Mouse (Mus musculus) midbrain, embryonic 13.5 days (tissue): ENCODE data around the gene Atp4a. TPM values are rescaled to one million over a fixed set of nuclear protein-coding genes. Genes with fewer than 3 reads are reported as not detected.
"Not testable (repeated sequence)": the region's sequence is repeated elsewhere in the genome, so short reads cannot be mapped to it uniquely, and the experiment has no call there.

Experiments used
- ATAC-seq: fragments of 200-750 bp; cut with Nextera tagmentation; 2 replicates; pipeline ENCODE4 v1.8.0; 2017; ENCODE audit warnings: mild to moderate bottlenecking, moderate TSS enrichment, moderate library complexity
- H3K27ac ChIP-seq: fragments of 300-500 bp; sonication (generic); 2 replicates; pipeline ENCODE4 v1.5.1; 2015; ENCODE audit warnings: inconsistent platforms, mild to moderate bottlenecking, moderate library complexity
- H3K27me3 ChIP-seq: fragments of 300-500 bp; sonication (generic); 2 replicates; pipeline ENCODE4 v1.6.1; 2015; ENCODE audit warnings: mild to moderate bottlenecking, inconsistent platforms
- H3K36me3 ChIP-seq: fragments of 300-500 bp; sonication (generic); 2 replicates; pipeline ENCODE4 v1.6.1; 2015; ENCODE audit warnings: mild to moderate bottlenecking, inconsistent platforms
- H3K4me1 ChIP-seq: fragments of 300-500 bp; sonication (generic); replicated peaks from 2 replicates; pipeline ENCODE4 v1.6.1; 2015; ENCODE audit warnings: inconsistent platforms
- H3K4me2 ChIP-seq: fragments of 300-500 bp; sonication (generic); replicated peaks from 2 replicates; pipeline ENCODE4 v1.6.1; 2015; ENCODE audit warnings: moderate library complexity, mild to moderate bottlenecking, inconsistent platforms
- H3K4me3 ChIP-seq: fragments of 300-500 bp; sonication (generic); replicated peaks from 2 replicates; pipeline ENCODE4 v1.5.1; 2015; ENCODE audit warnings: mild to moderate bottlenecking, inconsistent platforms
- H3K9ac ChIP-seq: fragments of 300-500 bp; sonication (generic); replicated peaks from 2 replicates; pipeline ENCODE4 v1.6.1; 2015; ENCODE audit warnings: mild to moderate bottlenecking, inconsistent platforms
- H3K9me3 ChIP-seq: fragments of 300-500 bp; sonication (generic); 2 replicates; pipeline ENCODE4 v1.6.1; 2016; ENCODE audit warnings: mild to moderate bottlenecking, inconsistent platforms
- WGBS: fragments of 180-500 bp; shearing (Covaris S2); methylation state at CpG from one replicate; pipeline ENCODE4 v1.1.7; 2015; 5-methylcytosine and 5-hydroxymethylcytosine counted together
- polyA plus RNA-seq: library from polyadenylated mRNA; unstranded; fragments of >200 nt; fragmentation: Nextera tagmentation; extraction: Ambion mirVana; gene quantifications from 2 replicates; pipeline ENCODE4 v1.2.1, GENCODE M21; 2015

Gene Atp4a
- polyA plus RNA-seq, 1 experiment from 2014 or later, result 0.62 TPM

DNA sequence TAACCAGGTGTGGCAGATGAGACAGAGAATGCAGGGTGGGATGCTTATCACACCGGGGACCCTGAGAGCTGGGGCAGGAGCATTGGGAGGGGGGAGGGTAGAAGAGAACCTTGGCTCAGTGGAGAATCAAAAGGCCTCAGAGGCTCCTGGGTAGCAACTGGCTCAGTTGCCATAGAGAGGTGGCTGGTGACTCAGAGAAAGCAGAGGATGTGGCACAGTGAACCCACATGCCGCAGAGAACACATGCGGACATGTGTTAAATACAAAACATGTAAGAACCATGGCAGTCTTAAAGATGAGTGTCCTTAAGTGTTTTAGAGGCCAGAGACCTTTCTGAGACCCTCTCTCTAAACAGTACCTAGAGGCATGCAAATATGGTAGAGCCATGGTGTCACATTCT is 24.2 kb downstream of the Atp4a start:
- Histone ChIP-seq H3K4me1 (peaks cover 7% of the 10 kb centered on the region), H3K27ac (no peak overlapping the region), H3K9ac (no peak overlapping the region), H3K4me3 (no peak overlapping the region), H3K27me3 (no peaks in the 10 kb centered on the region), H3K9me3 (no peaks in the 10 kb centered on the region), H3K36me3 (peaks cover 79% of the 10 kb centered on the region), H3K4me2 (no peak overlapping the region)
- no peak for ATAC-seq
- 96% methylated on average over 3 of the region's 3 CpGs for WGBS

DNA sequence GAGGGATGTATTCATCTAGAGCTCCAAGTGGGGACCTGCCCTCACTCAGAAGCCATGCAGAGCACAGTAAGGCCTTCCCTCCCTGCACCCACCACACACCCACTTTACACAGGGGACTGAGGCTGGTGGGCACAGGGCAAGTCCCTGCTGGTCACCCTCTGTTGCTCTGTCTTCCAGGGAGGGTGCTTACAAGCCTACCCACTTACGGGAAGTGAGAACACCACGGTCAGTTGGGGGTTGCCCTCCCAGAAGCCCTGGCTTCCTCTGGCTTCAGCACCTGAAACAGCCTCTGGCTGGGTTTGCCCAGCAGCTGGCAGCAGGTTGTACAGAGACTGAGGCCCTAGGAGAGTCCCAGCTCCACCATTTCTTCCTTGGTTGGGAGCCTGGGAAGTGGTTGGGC is 30.6 kb downstream of the Atp4a start:
- H3K4me2 ChIP-seq, H3K27me3 ChIP-seq, H3K4me3 ChIP-seq, H3K27ac ChIP-seq, H3K4me1 ChIP-seq, H3K9me3 ChIP-seq, H3K9ac ChIP-seq: not testable (repeated sequence)
- peaks cover 27% of the 10 kb centered on the region for H3K36me3 ChIP-seq
- WGBS, result 97% methylated on average over 2 of the region's 2 CpGs
- ATAC-seq, result 0 out of 2 replicates have a peak, but pooled peaks have one; percentile 6

DNA sequence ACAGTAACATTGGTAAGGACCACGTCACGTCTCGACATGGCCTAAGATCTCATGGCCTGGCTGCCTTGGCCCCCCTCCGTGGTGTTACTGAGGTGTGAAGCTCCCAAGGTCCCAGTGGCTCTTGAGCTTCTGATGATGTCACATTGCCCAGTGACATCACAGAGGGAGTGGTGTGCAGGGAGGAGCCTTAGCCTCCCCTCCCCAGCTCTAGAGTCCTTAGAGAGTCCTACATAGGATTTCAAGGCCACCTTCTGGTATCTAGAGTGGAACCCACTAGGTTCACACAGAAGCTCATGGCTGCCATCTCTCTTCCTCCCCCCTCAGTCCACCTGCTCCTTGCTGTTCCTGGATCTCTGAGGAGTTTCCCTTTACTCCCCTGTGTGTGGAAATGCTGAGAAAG is 31.6 kb downstream of the Atp4a start, which contains the start of gene Gapdhs:
Gapdhs (minus strand) TSS at position 65 of the 400 bp plus-strand sequence.
- not testable (repeated sequence) for H3K4me1 ChIP-seq, H3K9me3 ChIP-seq, ATAC-seq, H3K9ac ChIP-seq, H3K27me3 ChIP-seq, H3K4me3 ChIP-seq, H3K27ac ChIP-seq, H3K4me2 ChIP-seq
- WGBS, result 100% methylated on average over 1 of the region's 4 CpGs
- peaks cover 21% of the 10 kb centered on the region for H3K36me3 ChIP-seq

GRCm38 (mm10) chr7:30744022-30744598 is 32.1 kb downstream of the Atp4a start:
- peaks cover 21% of the 10 kb centered on the region for H3K36me3 ChIP-seq
- H3K27ac ChIP-seq, result no peak overlapping the region
- 55% methylated on average over 4 of the region's 4 CpGs for WGBS
- H3K4me3 ChIP-seq, result no peak overlapping the region
- H3K9me3 ChIP-seq, result no peaks in the 10 kb centered on the region
- no peaks in the 10 kb centered on the region for H3K27me3 ChIP-seq
- ATAC-seq, result no peak
- no peak overlapping the region for H3K9ac ChIP-seq
- no peak overlapping the region for H3K4me2 ChIP-seq
- no peaks in the 10 kb centered on the region for H3K4me1 ChIP-seq

- H3K9me3 ChIP-seq, result no peaks in the 10 kb centered on the region
- H3K27ac ChIP-seq, result no peak overlapping the region
- H3K4me2 ChIP-seq, result no peak overlapping the region
- peaks cover 8% of the 10 kb centered on the region for H3K36me3 ChIP-seq
- WGBS, result 87% methylated on average over 7 of the region's 7 CpGs
- ATAC-seq, result no peak
- H3K4me3 ChIP-seq, result no peak overlapping the region
- no peaks in the 10 kb centered on the region for H3K27me3 ChIP-seq
- H3K9ac ChIP-seq, result no peak overlapping the region
- no peaks in the 10 kb centered on the region for H3K4me1 ChIP-seq
Measured at GRCm38 (mm10) chr7:30747525-30748204, 35.7 kb downstream of the Atp4a start.

DNA sequence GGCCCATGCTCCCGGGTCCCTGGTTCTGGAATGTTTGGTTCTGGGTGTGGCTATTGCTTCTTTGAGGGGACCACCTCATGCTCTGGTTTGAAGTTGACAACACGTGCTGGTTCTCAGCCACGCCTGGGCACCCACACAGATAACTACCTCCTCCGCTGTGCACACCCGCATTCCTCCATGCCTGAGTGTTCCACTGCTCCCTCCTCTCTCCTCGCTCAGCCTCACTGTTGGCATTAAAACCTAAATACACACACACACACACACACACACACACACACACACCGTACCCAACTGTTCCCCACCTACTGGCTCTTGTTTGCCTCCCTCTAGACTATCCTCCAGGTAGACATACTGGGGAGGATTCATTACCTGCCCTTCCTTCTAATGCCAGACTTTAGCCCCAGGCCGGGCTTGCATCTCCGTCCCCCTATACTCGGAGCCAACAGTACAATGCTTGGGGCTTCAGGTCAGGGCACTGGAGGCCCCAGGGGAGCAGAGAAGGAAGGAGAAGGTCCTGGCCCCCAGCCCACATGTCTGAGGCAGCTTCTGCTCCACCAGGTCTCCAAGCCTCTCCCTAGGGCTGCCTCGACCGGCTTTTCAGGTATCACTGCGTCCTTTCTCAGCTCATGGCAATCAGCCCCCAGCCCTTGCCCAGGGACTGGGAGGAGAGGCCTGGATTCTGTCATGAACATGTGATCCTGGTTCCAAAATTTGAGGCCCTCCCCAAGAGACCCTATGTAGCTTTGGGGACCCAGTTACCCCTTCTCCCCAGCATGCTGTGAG is 38.0 kb downstream of the Atp4a start:
- no peaks in the 10 kb centered on the region for H3K4me1 ChIP-seq
- H3K36me3 ChIP-seq, result peaks cover 20% of the 10 kb centered on the region
- 90% methylated on average over 13 of the region's 13 CpGs for WGBS
- no peak overlapping the region for H3K9ac ChIP-seq
- peaks cover 9% of the 10 kb centered on the region for H3K9me3 ChIP-seq
- no peak overlapping the region for H3K4me2 ChIP-seq
- no peak overlapping the region for H3K4me3 ChIP-seq
- no peaks in the 10 kb centered on the region for H3K27me3 ChIP-seq
- no peak overlapping the region for H3K27ac ChIP-seq
- no peak for ATAC-seq

DNA sequence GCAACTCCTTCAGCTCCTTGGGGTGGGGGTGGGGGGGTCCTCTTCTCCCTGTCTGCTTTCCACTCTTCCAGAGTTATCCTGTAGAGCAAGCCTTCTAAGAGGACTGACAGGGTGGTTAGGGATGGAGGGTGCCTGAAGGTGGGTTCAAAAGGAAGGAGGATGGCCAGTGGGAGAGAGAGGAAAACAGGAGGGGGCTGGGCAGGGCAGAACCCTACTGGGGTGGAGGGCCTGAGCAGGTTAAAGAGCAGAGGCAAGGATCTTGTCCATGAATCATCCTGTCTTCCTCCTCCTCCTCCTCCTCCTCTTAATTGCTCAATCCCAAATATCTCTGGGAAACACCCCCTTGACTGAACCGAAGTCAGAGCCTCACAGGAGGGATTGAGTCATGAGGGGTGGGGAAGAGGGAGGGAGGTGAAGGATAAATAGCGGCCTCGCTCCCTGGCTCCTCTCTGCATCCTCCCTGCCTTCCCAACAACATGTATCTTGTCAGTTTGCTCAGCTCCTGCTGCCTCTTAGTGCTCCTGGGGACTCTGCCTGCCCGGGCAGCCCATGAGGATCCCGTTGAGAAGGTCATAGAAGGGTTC is 39.2 kb downstream of the Atp4a start, which contains the start of gene Sbsn:
Sbsn (plus strand) TSS at position 386 of the 584 bp plus-strand sequence.
- Histone ChIP-seq H3K9ac (no peak within 1 kb of the TSS), H3K4me1 (no peaks in the 10 kb centered on the region), H3K36me3 (peaks cover 31% of the 10 kb centered on the region), H3K9me3 (peaks cover 9% of the 10 kb centered on the region), H3K27ac (no peak within 1 kb of the TSS), H3K27me3 (no peaks in the 10 kb centered on the region), H3K4me2 (no peak within 1 kb of the TSS), H3K4me3 (no peak within 1 kb of the TSS)
- 69% methylated on average over 5 of the region's 5 CpGs for WGBS
- no peak for ATAC-seq

DNA sequence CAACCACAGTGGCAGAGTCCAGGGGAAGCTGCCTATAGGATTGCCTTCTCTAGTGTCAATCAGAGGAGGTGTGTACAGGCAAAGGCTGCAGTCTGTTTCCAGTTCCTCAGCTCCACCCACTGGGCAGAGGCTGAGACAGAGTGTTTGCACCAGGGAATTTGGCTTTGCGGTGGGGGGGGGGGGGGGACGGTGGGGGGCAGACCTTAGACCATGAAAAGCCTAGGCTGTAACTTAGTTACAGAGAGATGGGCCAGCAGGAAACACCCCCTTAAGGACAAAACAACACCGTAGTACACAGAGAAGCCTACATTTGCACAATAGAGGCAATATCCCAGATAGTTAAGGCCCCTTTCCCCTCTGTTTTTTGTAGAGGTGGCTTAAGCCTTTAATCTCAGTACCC is 45.0 kb downstream of the Atp4a start:
- no peak overlapping the region for H3K27ac ChIP-seq
- ATAC-seq, result no peak
- WGBS, result 64% methylated on average over 3 of the region's 3 CpGs
- no peak overlapping the region for H3K4me3 ChIP-seq
- H3K27me3 ChIP-seq, result no peaks in the 10 kb centered on the region
- H3K4me2 ChIP-seq, result no peak overlapping the region
- H3K4me1 ChIP-seq, result no peaks in the 10 kb centered on the region
- H3K9ac ChIP-seq, result no peak overlapping the region
- H3K9me3 ChIP-seq, result peaks cover 9% of the 10 kb centered on the region
- peaks cover 32% of the 10 kb centered on the region for H3K36me3 ChIP-seq

DNA sequence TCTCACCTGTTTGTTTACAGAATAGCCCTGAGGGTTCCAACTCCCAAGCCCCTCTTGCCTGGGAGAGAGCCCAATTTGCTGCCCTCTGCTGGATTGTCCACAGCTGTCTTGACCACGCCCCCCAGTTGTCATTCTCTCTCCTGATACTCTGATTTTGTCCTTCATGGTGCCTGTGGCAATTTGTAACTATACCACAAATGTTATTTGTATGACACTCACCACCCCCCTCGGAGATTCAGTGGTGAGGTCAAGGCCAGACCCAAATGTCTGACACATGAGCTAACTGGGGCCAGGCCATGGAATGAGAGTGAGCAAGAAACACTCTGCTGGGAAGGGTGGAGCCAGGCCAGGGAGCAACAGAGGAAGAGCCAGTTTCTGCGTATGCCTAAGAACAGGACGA is 46.8 kb downstream of the Atp4a start:
- H3K27ac ChIP-seq, result no peak overlapping the region
- H3K4me3 ChIP-seq, result no peak overlapping the region
- no peak overlapping the region for H3K4me2 ChIP-seq
- H3K36me3 ChIP-seq, result peaks cover 31% of the 10 kb centered on the region
- no peaks in the 10 kb centered on the region for H3K4me1 ChIP-seq
- no peak for ATAC-seq
- H3K9ac ChIP-seq, result no peak overlapping the region
- 0 out of 2 replicates have a peak, but pooled peaks cover 1% of the 10 kb centered on the region for H3K27me3 ChIP-seq
- WGBS, result 40% methylated on average over 4 of the region's 4 CpGs
- H3K9me3 ChIP-seq, result peaks cover 9% of the 10 kb centered on the region

- Histone ChIP-seq H3K4me2 (no peak overlapping the region), H3K27ac (no peak overlapping the region), H3K4me1 (no peaks in the 10 kb centered on the region), H3K9me3 (no peaks in the 10 kb centered on the region), H3K27me3 (0 out of 2 replicates have a peak, but pooled peaks cover 3% of the 10 kb centered on the region), H3K9ac (no peak overlapping the region), H3K36me3 (peaks cover under 1% of the 10 kb centered on the region), H3K4me3 (no peak overlapping the region)
- WGBS, result 76% methylated on average over 4 of the region's 4 CpGs
- no peak for ATAC-seq
Measured at GRCm38 (mm10) chr7:30761769-30762352, 49.9 kb downstream of the Atp4a start.

DNA sequence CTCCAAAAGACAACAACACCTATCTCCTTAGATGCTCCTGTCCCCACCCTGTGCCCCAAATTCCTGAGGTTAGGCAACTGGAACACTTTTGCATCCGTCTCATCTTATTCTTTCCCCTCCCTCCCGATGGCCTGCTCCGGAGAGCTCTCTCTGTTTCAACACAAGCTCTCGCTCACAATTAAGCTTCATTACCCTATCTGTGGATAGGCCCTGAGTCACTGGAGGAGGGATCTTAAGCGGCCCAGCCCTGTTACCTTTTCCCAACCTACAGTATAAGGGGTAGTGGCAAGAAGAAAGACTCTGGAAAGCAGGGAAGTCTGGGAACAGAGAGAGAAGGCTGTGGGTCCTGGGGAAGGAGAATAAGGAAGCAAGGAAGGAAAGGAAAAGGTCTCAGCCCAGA is 51.4 kb downstream of the Atp4a start, which contains the start of gene Dmkn:
Dmkn (plus strand) TSS at position 301 of the 400 bp plus-strand sequence.
- ATAC-seq, result no peak
- Histone ChIP-seq H3K4me2 (no peak within 1 kb of the TSS), H3K36me3 (no peaks in the 10 kb centered on the region), H3K27ac (no peak within 1 kb of the TSS), H3K9ac (no peak within 1 kb of the TSS), H3K4me1 (no peaks in the 10 kb centered on the region), H3K27me3 (0 out of 2 replicates have a peak, but pooled peaks cover 3% of the 10 kb centered on the region), H3K9me3 (no peaks in the 10 kb centered on the region), H3K4me3 (no peak within 1 kb of the TSS)
- 43% methylated on average over 5 of the region's 5 CpGs for WGBS
